Mouse (Mus musculus) small intestine, adult 2 months (tissue): ENCODE measurements around the gene Med21.

Experiments used
- CTCF ChIP-seq: fragments of 200-500 bp; IDR thresholded peaks from 2 replicates; pipeline ENCODE4 v1.5.1; 2012; ENCODE audit warnings: low read depth, mild to moderate bottlenecking, control low read depth, inconsistent platforms, low read length, moderate library complexity, mixed read lengths; ENCODE audit not compliant: insufficient replicate concordance, insufficient read length; ENCODE audit errors: extremely low read depth
- POLR2A ChIP-seq: fragments of 200-500 bp; IDR thresholded peaks from 2 replicates; pipeline ENCODE4 v1.6.1; 2012; ENCODE audit warnings: low read depth, mild to moderate bottlenecking, control low read depth, inconsistent platforms, low read length, moderate library complexity

GRCm38 (mm10) chr6:146634759-146635606 is 7.4 kb upstream of the Med21 start:
- no peak for TF ChIP-seq CTCF
- no peak for TF ChIP-seq POLR2A
